27 mouse cellular contexts compared by ENCODE assay signal in genomic region chr12:95489848-95490247, GRCm38 (mm10).
"Had no signal": no experiment of that assay in that cellular context is flagged by ENCODE, and none has a peak within 500 bp of the region (broad histone marks: within the 10 kb centered on the region; RNA-seq: fewer than 3 reads in every experiment).

No protein-coding gene starts in this region.

- H3K36me3 ChIP-seq: limb, embryonic 10.5 days; limb, embryonic 12.5 days; limb, embryonic 13.5 days; limb, embryonic 15.5 days; liver, embryonic 12.5 days; liver, embryonic 13.5 days; liver, embryonic 15.5 days; lung, embryonic 15.5 days; midbrain, embryonic 10.5 days; midbrain, embryonic 12.5 days; midbrain, embryonic 13.5 days; midbrain, embryonic 15.5 days; neural tube, embryonic 12.5 days had no signal

- DNase-seq: left cerebral cortex, postnatal 4 days; liver; liver, embryonic 13.5 days; liver, postnatal 0 days; lung, adult 18-20 months; lung, adult 2 months; lung, embryonic 14.5 days; lung, postnatal 10 days; lung, postnatal 14 days; lung, postnatal 36 days; lung, postnatal 4 days; midbrain, embryonic 14.5 days had no signal

- H3K4me3 ChIP-seq: limb, embryonic 10.5 days; limb, embryonic 12.5 days; limb, embryonic 13.5 days; limb, embryonic 15.5 days; liver, embryonic 12.5 days; liver, embryonic 13.5 days; liver, embryonic 15.5 days; lung, embryonic 15.5 days; megakaryocyte, embryonic 14.5 days; midbrain, embryonic 10.5 days; midbrain, embryonic 12.5 days; midbrain, embryonic 13.5 days; midbrain, embryonic 15.5 days; neural tube, embryonic 12.5 days had no signal

- H3K4me2 ChIP-seq: limb, embryonic 12.5 days; limb, embryonic 13.5 days; limb, embryonic 15.5 days; liver, embryonic 11.5 days; liver, embryonic 12.5 days; liver, embryonic 13.5 days; liver, embryonic 15.5 days; lung, embryonic 14.5 days; lung, embryonic 15.5 days; midbrain, embryonic 11.5 days; midbrain, embryonic 12.5 days; midbrain, embryonic 13.5 days; midbrain, embryonic 15.5 days; neural tube, embryonic 12.5 days had no signal

- H3K27me3 ChIP-seq: limb, embryonic 12.5 days; limb, embryonic 13.5 days; limb, embryonic 15.5 days; liver, embryonic 12.5 days; liver, embryonic 13.5 days; liver, embryonic 15.5 days; lung, embryonic 15.5 days; megakaryocyte, embryonic 14.5 days; midbrain, embryonic 12.5 days; midbrain, embryonic 13.5 days; midbrain, embryonic 15.5 days; neural tube, embryonic 12.5 days had no signal
